Mouse (Mus musculus) heart, adult 2 months (tissue): ENCODE measurements at regions not wholly inside any gene's neighbourhood (a gene's known extent, or its start where the extent isn't known, plus 50 kb on each side); places are given as distances from the start of the nearest gene placed in this dataset.

Experiments used
- DNase-seq, 2 experiments: peaks; one replicate each; pipeline ENCODE4 v3.0.0; 2021
- H3K27ac ChIP-seq: fragments of 200-600 bp; 2 replicates; pipeline ENCODE4 v1.8.1; 2022
- H3K27me3 ChIP-seq: fragments of 200-500 bp; 2 replicates; pipeline ENCODE4 v1.6.1; 2012; ENCODE audit warnings: mild to moderate bottlenecking, low read length, inconsistent platforms, mixed read lengths; ENCODE audit not compliant: control insufficient read depth, insufficient read depth
- H3K36me3 ChIP-seq: fragments of 200-500 bp; 2 replicates; pipeline ENCODE4 v1.6.1; 2012; ENCODE audit warnings: low read length, inconsistent platforms; ENCODE audit not compliant: control insufficient read depth, insufficient read depth
- H3K4me1 ChIP-seq: fragments of 200-500 bp; 2 replicates; pipeline ENCODE4 v1.6.1; 2011; ENCODE audit warnings: low read length; ENCODE audit not compliant: control insufficient read depth, insufficient read depth
- H3K4me3 ChIP-seq: fragments of 200-600 bp; 2 replicates; pipeline ENCODE4 v1.8.1; 2022
- H3K79me2 ChIP-seq: fragments of 200-500 bp; replicated peaks from 2 replicates; pipeline ENCODE4 v1.6.1; 2012; ENCODE audit warnings: mild to moderate bottlenecking, inconsistent platforms, low read length, moderate library complexity, mixed read lengths; ENCODE audit not compliant: control insufficient read depth, insufficient read depth
- H3K9ac ChIP-seq: fragments of 200-500 bp; 2 replicates; pipeline ENCODE4 v1.6.1; 2012; ENCODE audit warnings: low read depth, mild to moderate bottlenecking, control low read depth, inconsistent platforms, low read length, mixed read lengths
- CTCF ChIP-seq: fragments of 200-600 bp; IDR thresholded peaks from 2 replicates; pipeline ENCODE4 v1.8.1; 2022; ENCODE audit warnings: antibody characterized with exemption, mild to moderate bottlenecking, moderate library complexity
- EP300 ChIP-seq: fragments of 200-500 bp; IDR thresholded peaks from 2 replicates; pipeline ENCODE4 v1.6.1; 2011; ENCODE audit warnings: low read depth, low read length, control low read depth; ENCODE audit not compliant: insufficient read depth
- POLR2A ChIP-seq: fragments of 200-500 bp; IDR thresholded peaks from 2 replicates; pipeline ENCODE4 v1.6.1; 2011; ENCODE audit warnings: mild to moderate bottlenecking, low read depth, low read length, control low read depth; ENCODE audit not compliant: insufficient read depth
- WGBS: fragments of 180-500 bp; shearing (Covaris S2); methylation state at CpG from one replicate; pipeline ENCODE4 v1.1.7; 2018; 5-methylcytosine and 5-hydroxymethylcytosine counted together
- intact Hi-C: fragments of 180-260 bp; cut with DNase I; formaldehyde crosslinking; loops from one replicate; pipeline ENCODE4 v1.15.1; 2025

DNA sequence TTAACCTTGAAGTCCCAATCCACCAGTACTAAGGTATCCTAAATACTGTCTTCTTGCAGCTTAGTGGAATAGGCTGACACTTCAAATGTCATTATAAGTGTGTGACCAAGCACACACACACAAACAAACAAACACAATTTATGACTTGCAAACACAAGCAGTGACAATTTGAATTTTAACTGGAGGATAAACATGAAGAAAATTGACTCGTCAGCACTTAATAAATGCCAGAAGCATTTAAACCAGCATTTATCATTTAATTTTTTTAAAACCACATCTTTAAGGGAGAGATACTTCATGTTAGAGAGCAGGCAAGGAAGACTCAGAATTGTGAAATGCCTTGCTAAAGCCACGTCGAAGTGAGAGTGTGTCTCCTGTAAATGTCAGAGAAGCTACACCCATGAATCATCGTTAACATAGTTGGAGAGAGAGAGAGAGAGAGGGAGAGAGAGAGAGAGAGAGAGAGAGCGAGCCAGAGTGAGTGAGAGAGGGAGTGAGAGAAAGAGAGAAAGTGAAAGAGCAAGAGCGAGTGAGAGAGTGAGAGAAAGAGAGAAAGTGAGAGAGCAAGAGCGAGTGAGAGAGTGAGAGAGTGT lies 149.4 kb upstream of the Cdkn2b start:
- TF ChIP-seq POLR2A, result no peak
- TF ChIP-seq CTCF, result no peak
- no peak for TF ChIP-seq EP300
- Histone ChIP-seq H3K4me3 (no peak overlapping the region), H3K27me3 (no peaks in the 10 kb centered on the region), H3K27ac (no peak overlapping the region), H3K4me1 (no peaks in the 10 kb centered on the region), H3K9ac (no peak overlapping the region), H3K79me2 (no peaks in the 10 kb centered on the region), H3K36me3 (no peaks in the 10 kb centered on the region)
- intact Hi-C loops, result no loop called here
- DNase-seq, result no peak
- 73% methylated on average over 7 of the region's 7 CpGs for WGBS

DNA sequence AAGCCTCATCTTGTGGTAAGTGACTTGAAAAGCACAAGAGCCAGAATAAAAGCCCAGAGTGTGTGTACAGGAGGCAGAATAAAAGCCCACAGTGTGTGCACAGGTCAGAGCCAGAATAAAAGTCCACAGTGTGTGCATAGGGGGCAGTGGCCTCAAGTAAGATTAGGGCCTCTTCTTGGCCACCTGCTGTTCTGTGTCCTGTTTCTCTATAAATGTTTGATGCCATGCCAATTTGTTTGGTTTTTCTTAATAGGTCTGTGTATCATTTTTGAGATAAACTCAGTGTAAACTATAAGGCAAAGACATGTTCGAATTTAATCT lies 148.5 kb upstream of the Cdkn2b start:
- Histone ChIP-seq H3K27ac (no peak overlapping the region), H3K79me2 (no peaks in the 10 kb centered on the region), H3K4me1 (no peaks in the 10 kb centered on the region), H3K36me3 (no peaks in the 10 kb centered on the region), H3K9ac (no peak overlapping the region), H3K27me3 (no peaks in the 10 kb centered on the region), H3K4me3 (no peak overlapping the region)
- DNase-seq, result no peak
- TF ChIP-seq CTCF (no peak), EP300 (no peak), POLR2A (no peak)
- intact Hi-C loops, result no loop called here
- WGBS, result 83% methylated on average over 1 of the region's 1 CpGs

DNA sequence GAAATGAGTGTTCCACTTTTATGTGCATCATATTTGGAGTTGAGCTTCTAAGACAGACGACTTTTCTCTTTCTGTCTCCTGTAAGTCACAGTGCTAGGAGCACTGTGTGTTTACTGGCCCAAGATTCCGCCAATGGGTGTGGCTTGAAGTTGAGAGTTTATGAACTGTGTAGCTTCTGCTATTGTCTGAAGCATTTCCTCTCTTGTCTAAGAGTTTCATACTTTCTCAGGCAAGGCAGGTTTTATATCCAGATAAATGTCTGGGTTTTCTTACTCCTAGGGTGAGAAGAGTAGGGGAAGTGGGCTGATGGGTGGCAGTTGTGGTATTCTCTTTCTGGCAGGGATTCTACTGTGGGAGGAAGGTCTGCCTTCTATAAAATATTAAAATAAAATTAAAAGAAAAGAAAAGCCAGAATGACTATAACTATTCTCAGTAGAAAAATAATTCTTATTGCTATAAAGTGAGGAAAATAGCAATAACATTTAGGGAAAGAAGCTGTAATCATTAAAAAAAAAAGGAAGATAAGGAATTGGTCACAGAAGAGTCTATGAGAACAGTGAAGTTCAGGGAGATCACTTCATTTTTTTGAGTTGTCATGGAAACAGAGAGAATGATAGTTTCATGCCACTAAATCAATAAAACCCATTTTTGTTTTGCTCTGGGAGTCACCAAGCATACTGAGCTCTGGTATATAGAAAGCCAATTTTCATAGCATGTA lies 147.9 kb upstream of the Cdkn2b start:
- H3K79me2 ChIP-seq, result no peaks in the 10 kb centered on the region
- no peak overlapping the region for H3K9ac ChIP-seq
- intact Hi-C loops, result no loop called here
- no peak overlapping the region for H3K4me3 ChIP-seq
- H3K36me3 ChIP-seq, result no peaks in the 10 kb centered on the region
- WGBS, result 46% methylated on average over 2 of the region's 2 CpGs
- no peaks in the 10 kb centered on the region for H3K27me3 ChIP-seq
- no peak overlapping the region for H3K27ac ChIP-seq
- no peak for DNase-seq
- no peaks in the 10 kb centered on the region for H3K4me1 ChIP-seq
- TF ChIP-seq POLR2A, result no peak
- no peak for TF ChIP-seq EP300
- TF ChIP-seq CTCF, result no peak

DNA sequence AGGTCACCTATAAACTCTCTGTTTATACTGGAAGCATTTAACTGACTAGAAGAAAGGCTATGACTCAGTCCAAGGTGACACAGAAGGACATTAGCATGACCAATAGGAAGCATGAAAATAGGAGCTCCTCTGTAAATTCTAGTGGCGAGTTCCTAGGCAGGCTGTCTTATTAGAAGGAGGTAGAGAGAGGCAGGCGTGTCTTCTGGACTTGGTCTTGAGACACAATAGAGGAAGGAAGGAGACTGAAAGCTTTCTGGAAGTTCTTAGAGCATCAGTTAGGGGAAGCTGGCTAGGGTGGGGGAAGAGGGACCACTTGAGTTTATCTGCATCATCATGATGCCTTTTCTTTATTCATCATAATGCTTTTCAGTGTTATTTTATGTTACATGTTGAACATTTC lies 147.0 kb upstream of the Cdkn2b start:
- H3K79me2 ChIP-seq, result no peaks in the 10 kb centered on the region
- H3K4me3 ChIP-seq, result no peak overlapping the region
- H3K27me3 ChIP-seq, result no peaks in the 10 kb centered on the region
- H3K4me1 ChIP-seq, result no peaks in the 10 kb centered on the region
- H3K9ac ChIP-seq, result no peak overlapping the region
- TF ChIP-seq POLR2A (no peak), EP300 (no peak), CTCF (no peak)
- H3K27ac ChIP-seq, result no peak overlapping the region
- no peaks in the 10 kb centered on the region for H3K36me3 ChIP-seq
- 78% methylated on average over 2 of the region's 2 CpGs for WGBS
- no peak for DNase-seq
- intact Hi-C loops, result no loop called here

DNA sequence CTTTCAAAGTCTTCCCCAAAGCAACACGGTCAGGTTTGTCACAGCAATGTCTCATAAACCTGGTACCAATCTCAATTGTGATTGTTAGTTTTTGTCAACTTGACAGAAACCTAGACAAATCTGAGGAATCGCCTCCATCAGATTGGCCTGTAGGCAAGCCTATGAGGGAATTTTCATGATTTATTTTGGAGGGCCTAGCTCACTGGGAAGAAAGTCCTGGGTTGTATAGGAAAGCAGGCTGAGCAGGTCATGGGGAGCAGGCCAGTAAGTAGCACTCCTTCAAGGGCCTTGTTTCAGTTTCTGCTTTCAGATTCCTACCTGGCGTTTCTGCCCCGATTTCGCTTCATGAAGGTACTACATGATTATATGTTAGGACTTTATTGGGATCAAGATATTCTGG lies 144.1 kb upstream of the Cdkn2b start:
- Histone ChIP-seq H3K36me3 (no peaks in the 10 kb centered on the region), H3K9ac (no peak overlapping the region), H3K4me3 (no peak overlapping the region), H3K27me3 (no peaks in the 10 kb centered on the region), H3K79me2 (no peaks in the 10 kb centered on the region), H3K4me1 (no peaks in the 10 kb centered on the region), H3K27ac (no peak overlapping the region)
- TF ChIP-seq POLR2A, result no peak
- no peak for TF ChIP-seq EP300
- no peak for TF ChIP-seq CTCF
- intact Hi-C loops, result no loop called here
- 91% methylated on average over 5 of the region's 5 CpGs for WGBS
- no peak for DNase-seq

DNA sequence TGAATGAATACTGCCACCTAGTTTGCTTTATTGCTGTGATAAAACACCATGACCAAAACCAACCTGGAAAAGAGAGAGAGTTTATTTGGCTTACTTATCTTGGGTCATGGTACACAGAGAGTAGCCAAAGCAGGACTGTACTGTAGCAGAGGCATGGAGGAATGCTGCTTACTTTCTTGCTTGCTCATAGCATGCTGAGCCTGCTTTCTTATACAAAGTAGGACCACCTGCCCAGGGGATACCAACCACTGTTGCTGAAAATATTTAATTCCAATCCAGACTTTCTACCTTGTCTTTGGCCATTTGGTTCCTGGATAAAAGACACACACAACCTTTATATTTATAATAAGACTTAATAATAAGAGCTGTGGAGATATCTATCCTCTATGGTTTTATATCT lies 142.2 kb upstream of the Cdkn2b start:
- Histone ChIP-seq H3K27ac (no peak overlapping the region), H3K27me3 (no peaks in the 10 kb centered on the region), H3K9ac (no peak overlapping the region), H3K36me3 (no peaks in the 10 kb centered on the region), H3K4me3 (no peak overlapping the region), H3K4me1 (no peaks in the 10 kb centered on the region), H3K79me2 (no peaks in the 10 kb centered on the region)
- TF ChIP-seq CTCF (no peak), POLR2A (no peak), EP300 (no peak)
- intact Hi-C loops, result no loop called here
- no peak for DNase-seq
